Mouse (Mus musculus) neural tube, embryonic 14.5 days (tissue): ENCODE measurements around the gene Exoc6. TPM values are rescaled to one million over a fixed set of nuclear protein-coding genes. Genes with fewer than 3 reads are reported as not detected.
A peak's percentile ranks its signal among the peaks of the same experiment; 100 is the strongest.

Experiments
- ATAC-seq: fragments of 200-750 bp; cut with Nextera tagmentation; 2 replicates; pipeline ENCODE4 v1.8.0; 2017; ENCODE audit warnings: low read depth, mild to moderate bottlenecking, moderate TSS enrichment, moderate library complexity
- H3K27ac ChIP-seq: fragments of 300-500 bp; sonication (generic); 2 replicates; pipeline ENCODE4 v1.5.1; 2014; ENCODE audit warnings: low read depth, mild to moderate bottlenecking, control low read depth, low read length, moderate library complexity, mixed read lengths
- H3K27me3 ChIP-seq: fragments of 300-500 bp; sonication (generic); 2 replicates; pipeline ENCODE4 v1.6.1; 2014; ENCODE audit warnings: low read length; ENCODE audit not compliant: control insufficient read depth, insufficient read depth
- H3K36me3 ChIP-seq: fragments of 300-500 bp; sonication (generic); 2 replicates; pipeline ENCODE4 v1.6.1; 2014; ENCODE audit warnings: low read length, mixed read lengths; ENCODE audit not compliant: control insufficient read depth, insufficient read depth
- H3K4me1 ChIP-seq: fragments of 300-500 bp; sonication (generic); 2 replicates; pipeline ENCODE4 v1.6.1; 2014; ENCODE audit warnings: low read length; ENCODE audit not compliant: control insufficient read depth, insufficient read depth
- H3K4me2 ChIP-seq: fragments of 300-500 bp; sonication (generic); 2 replicates; pipeline ENCODE4 v1.6.1; 2014; ENCODE audit warnings: mild to moderate bottlenecking, low read depth, low read length, control low read depth
- H3K4me3 ChIP-seq: fragments of 300-500 bp; sonication (generic); 2 replicates; pipeline ENCODE4 v1.5.1; 2014; ENCODE audit warnings: low read depth, low read length, control low read depth, mixed read lengths
- H3K9ac ChIP-seq: fragments of 300-500 bp; sonication (generic); replicated peaks from 2 replicates; pipeline ENCODE4 v1.6.1; 2014; ENCODE audit warnings: low read depth, mild to moderate bottlenecking, control low read depth, low read length, mixed read lengths
- H3K9me3 ChIP-seq: fragments of 300-500 bp; sonication (generic); 2 replicates; pipeline ENCODE4 v1.6.1; 2016; ENCODE audit warnings: low read length; ENCODE audit not compliant: control insufficient read depth
- WGBS: fragments of 180-500 bp; shearing (Covaris S2); extraction: QIAGEN DNeasy Blood & Tissue Kit; methylation state at CpG from one replicate; pipeline ENCODE4 v1.1.7; 2014; 5-methylcytosine and 5-hydroxymethylcytosine counted together
- polyA plus RNA-seq: library from polyadenylated mRNA; unstranded; fragments of >200 nt; fragmentation: Nextera tagmentation; extraction: Ambion mirVana; gene quantifications from 2 replicates; pipeline ENCODE4 v1.2.1, GENCODE M21; 2014

The Exoc6 gene
- polyA plus RNA-seq, 1 experiment from 2014 or later, result 26.5 TPM

DNA sequence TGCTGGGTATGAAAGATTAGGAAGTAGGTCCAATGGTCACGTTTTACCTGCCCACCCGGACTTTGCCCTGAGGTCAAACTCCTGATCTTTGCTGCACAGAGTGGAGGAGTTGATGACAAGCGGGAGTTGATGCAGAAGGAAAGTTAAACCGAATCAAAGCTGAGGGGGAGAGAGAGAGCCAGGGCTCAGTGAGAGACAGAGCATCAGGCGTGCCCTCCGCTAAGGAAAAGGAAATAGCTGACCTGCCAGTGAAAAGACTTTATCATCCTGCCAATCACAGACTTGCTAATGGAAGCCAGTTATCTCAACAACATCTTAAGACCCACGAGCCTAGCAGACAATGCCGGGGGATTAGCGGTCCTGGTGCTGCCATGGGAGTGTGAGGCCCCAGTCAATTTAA lies 106.2 kb downstream of the Exoc6 start:
- Histone ChIP-seq H3K27me3 (no peaks in the 10 kb centered on the region), H3K4me3 (no peak overlapping the region), H3K27ac (no peak overlapping the region), H3K4me1 (no peaks in the 10 kb centered on the region), H3K36me3 (no peaks in the 10 kb centered on the region), H3K9ac (no peak overlapping the region), H3K9me3 (no peaks in the 10 kb centered on the region), H3K4me2 (no peak overlapping the region)
- no peak for ATAC-seq
- 19% methylated on average over 9 of the region's 9 CpGs for WGBS

DNA sequence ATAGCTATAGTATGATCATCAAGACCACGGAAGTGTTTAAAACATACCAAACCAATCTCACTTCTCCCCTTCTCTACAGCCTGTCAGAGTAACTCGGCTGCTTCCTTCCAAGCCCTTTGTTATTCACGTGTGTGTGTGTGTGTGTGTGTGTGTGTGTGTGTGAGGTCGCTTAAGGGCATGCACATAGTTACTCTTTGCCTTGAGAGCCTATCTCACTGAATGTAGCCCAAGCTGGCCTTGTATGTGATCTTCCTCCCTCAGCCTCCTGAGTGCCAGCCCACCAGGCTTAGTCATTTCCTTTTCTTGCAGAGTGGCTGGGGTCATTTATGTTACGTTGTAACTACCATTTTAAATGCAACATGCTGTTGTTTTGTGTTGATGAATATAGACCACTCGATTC lies 115.0 kb downstream of the Exoc6 start:
- Histone ChIP-seq H3K36me3 (no peaks in the 10 kb centered on the region), H3K9ac (no peak overlapping the region), H3K9me3 (no peaks in the 10 kb centered on the region), H3K4me1 (no peaks in the 10 kb centered on the region), H3K4me3 (no peak overlapping the region), H3K4me2 (no peak overlapping the region), H3K27ac (no peak overlapping the region), H3K27me3 (no peaks in the 10 kb centered on the region)
- 71% methylated on average over 6 of the region's 6 CpGs for WGBS
- no peak for ATAC-seq

DNA sequence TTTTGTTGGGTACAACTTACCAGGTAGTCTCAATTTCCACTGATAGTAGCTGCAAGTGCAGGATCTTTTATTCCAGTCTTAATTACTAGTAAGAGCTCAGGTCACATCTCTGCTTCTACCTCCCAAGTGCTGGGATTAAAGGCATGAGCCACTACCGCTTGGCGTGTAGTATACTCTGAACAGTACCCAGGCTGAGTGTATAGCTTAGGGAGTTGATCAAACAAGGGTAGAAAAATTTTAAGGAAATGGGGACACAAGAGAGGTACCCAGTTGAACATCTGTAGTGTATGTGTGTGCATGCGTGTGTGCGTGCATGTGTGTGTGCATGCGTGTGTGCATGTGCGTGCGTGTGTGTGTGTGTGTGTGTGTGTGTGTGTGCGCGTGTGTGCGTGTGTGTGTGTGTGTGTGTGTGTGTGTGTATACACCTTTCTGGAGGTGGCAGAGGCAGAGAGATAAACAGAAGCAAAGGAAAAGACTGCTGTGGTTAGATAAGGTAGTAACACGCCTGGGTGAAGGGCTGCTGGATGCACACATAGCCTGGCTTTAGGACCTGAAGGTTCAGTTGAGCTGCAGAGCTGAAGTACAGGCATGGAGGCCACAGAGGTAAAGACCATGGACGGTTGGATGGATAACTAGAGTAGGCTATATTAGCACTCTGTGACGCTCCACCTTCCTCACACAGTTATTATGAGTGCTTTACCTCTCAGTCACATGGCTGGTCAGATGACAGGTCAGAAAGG lies 117.8 kb downstream of the Exoc6 start:
- ATAC-seq, result no peak

DNA sequence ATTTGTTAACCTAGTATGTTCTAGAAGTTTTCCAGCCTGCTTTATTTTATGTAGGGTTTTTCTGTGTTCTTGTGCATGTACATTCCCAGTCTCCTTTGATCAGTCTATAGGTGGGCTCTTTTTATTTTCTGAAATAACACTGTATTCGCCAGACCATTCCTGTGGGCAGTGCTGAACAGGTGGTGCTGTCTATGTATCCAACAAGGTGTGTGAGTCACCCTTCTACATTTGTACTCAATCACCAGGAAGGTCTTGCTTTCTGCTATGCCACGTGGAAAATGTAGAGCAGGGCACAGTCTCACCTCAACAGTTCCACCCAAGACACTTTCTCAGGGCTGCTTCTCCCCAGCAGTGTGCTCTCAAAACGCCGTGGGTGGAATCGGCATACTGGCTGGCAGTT lies 118.4 kb downstream of the Exoc6 start:
- no peak overlapping the region for H3K27ac ChIP-seq
- no peak overlapping the region for H3K9ac ChIP-seq
- ATAC-seq, result no peak
- no peak overlapping the region for H3K4me3 ChIP-seq
- H3K9me3 ChIP-seq, result no peaks in the 10 kb centered on the region
- H3K4me1 ChIP-seq, result no peaks in the 10 kb centered on the region
- no peaks in the 10 kb centered on the region for H3K36me3 ChIP-seq
- H3K4me2 ChIP-seq, result no peak overlapping the region
- H3K27me3 ChIP-seq, result no peaks in the 10 kb centered on the region
- 91% methylated on average over 5 of the region's 5 CpGs for WGBS

More for the DNA sequence above, 117.8 kb downstream of the Exoc6 start:
- WGBS, result 69% methylated on average over 13 of the region's 13 CpGs
- H3K27ac ChIP-seq, result no peak overlapping the region
- H3K4me2 ChIP-seq, result no peak overlapping the region
- no peaks in the 10 kb centered on the region for H3K36me3 ChIP-seq
- no peak overlapping the region for H3K4me3 ChIP-seq
- no peaks in the 10 kb centered on the region for H3K27me3 ChIP-seq
- no peaks in the 10 kb centered on the region for H3K4me1 ChIP-seq
- no peaks in the 10 kb centered on the region for H3K9me3 ChIP-seq
- no peak overlapping the region for H3K9ac ChIP-seq

DNA sequence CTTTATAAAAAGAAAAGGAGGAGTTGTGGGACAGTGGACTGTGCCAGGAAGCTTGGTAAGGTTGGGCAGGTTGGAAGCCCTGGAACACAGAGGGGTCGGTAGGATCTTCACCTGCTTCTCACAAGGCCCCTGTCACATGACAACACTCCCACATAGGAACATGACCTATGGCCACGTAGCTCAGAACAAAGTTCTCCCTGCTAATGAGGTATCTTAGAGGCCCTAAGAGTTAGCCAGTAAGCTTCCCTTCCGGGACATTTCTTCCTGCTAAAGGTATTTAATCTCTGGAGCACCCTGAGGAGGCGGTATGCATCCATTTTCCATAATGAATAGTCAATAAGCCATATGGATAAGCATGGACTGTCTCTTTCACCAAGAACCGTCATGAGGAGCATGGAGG lies 119.3 kb downstream of the Exoc6 start:
- WGBS, result 85% methylated on average over 5 of the region's 5 CpGs
- Histone ChIP-seq H3K4me3 (no peak overlapping the region), H3K4me2 (no peak overlapping the region), H3K9me3 (no peaks in the 10 kb centered on the region), H3K4me1 (no peaks in the 10 kb centered on the region), H3K27ac (no peak overlapping the region), H3K27me3 (no peaks in the 10 kb centered on the region), H3K9ac (no peak overlapping the region), H3K36me3 (no peaks in the 10 kb centered on the region)
- no peak for ATAC-seq

DNA sequence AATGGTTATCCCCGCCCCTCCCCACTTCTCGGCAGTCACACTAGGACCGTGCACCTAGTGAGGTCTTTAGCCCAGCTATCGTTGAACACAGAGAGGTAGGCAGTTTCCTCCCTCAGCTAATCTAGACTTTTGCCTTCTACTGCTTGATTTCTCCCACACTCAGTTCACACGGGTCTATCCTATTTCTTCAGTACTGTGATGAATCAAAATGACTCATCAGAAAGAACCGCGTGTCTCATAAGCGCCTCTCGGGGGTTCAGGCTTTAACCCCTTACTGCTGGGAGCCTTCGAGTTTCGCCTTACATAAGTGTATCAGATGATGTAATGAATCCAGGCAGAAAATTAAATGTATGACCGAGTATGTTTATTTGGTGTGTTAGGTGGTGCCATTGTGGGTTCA lies 123.2 kb downstream of the Exoc6 start:
- H3K4me3 ChIP-seq, result no peak overlapping the region
- 73% methylated on average over 12 of the region's 12 CpGs for WGBS
- no peaks in the 10 kb centered on the region for H3K9me3 ChIP-seq
- no peak overlapping the region for H3K9ac ChIP-seq
- ATAC-seq, result no peak
- no peaks in the 10 kb centered on the region for H3K27me3 ChIP-seq
- no peak overlapping the region for H3K27ac ChIP-seq
- H3K4me1 ChIP-seq, result no peaks in the 10 kb centered on the region
- no peaks in the 10 kb centered on the region for H3K36me3 ChIP-seq
- no peak overlapping the region for H3K4me2 ChIP-seq

DNA sequence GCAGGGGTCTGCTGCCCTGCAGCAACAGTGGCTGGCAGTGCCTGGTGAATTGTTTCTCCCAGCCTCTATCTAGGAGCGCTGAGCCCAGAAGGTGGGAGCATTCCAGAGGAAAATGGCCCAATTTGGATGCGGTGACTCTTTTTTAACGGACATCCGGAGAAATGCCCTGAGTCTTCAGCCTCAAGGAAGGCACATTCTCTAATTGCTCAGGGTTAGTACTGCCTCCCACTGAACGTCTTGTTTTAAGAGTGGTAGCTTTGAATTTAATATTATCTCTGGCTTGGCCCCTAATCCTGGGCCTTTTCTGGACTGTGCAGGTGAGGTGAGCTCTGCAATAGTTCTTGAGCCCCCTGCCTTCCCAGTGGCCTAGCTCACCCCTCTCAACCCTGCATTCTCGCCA lies 135.1 kb downstream of the Exoc6 start, which contains the start of gene Cyp26c1:
Gene Cyp26c1 (plus strand): TSS at position 301 of the 400 bp plus-strand sequence.
- no peaks in the 10 kb centered on the region for H3K9me3 ChIP-seq
- no peak within 1 kb of the TSS for H3K4me3 ChIP-seq
- no peak within 1 kb of the TSS for H3K27ac ChIP-seq
- peaks cover 75% of the 10 kb centered on the region for H3K27me3 ChIP-seq
- 5% methylated on average over 6 of the region's 6 CpGs for WGBS
- no peak within 1 kb of the TSS for H3K9ac ChIP-seq
- ATAC-seq, result no peak
- H3K4me2 ChIP-seq, result no peak within 1 kb of the TSS
- H3K4me1 ChIP-seq, result no peaks in the 10 kb centered on the region; the same call in 1 of the 2 replicates
- H3K36me3 ChIP-seq, result no peaks in the 10 kb centered on the region

DNA sequence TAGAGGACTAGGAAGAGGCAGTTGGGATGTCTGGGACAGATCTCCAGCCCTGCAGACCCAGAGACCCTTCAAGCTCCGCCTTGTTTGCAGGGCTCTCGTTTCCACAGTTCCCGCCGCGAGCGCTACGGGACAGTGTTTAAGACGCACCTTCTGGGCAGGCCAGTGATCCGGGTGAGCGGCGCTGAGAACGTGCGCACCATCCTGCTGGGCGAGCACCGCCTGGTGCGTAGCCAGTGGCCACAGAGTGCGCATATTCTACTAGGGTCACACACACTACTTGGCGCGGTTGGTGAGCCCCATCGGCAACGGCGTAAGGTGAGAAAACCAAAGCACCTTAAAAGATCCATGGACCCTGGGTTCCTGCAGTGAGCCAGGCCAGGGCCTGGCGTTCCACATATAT lies 136.1 kb downstream of the Exoc6 start:
- Histone ChIP-seq H3K27me3 (peaks cover 83% of the 10 kb centered on the region), H3K4me1 (peaks cover 4% of the 10 kb centered on the region; the same call in 1 of the 2 replicates), H3K27ac (no peak overlapping the region), H3K9me3 (no peaks in the 10 kb centered on the region), H3K36me3 (no peaks in the 10 kb centered on the region), H3K4me3 (no peak overlapping the region), H3K4me2 (no peak overlapping the region), H3K9ac (no peak overlapping the region)
- 3% methylated on average over 23 of the region's 23 CpGs for WGBS
- ATAC-seq, result no peak

DNA sequence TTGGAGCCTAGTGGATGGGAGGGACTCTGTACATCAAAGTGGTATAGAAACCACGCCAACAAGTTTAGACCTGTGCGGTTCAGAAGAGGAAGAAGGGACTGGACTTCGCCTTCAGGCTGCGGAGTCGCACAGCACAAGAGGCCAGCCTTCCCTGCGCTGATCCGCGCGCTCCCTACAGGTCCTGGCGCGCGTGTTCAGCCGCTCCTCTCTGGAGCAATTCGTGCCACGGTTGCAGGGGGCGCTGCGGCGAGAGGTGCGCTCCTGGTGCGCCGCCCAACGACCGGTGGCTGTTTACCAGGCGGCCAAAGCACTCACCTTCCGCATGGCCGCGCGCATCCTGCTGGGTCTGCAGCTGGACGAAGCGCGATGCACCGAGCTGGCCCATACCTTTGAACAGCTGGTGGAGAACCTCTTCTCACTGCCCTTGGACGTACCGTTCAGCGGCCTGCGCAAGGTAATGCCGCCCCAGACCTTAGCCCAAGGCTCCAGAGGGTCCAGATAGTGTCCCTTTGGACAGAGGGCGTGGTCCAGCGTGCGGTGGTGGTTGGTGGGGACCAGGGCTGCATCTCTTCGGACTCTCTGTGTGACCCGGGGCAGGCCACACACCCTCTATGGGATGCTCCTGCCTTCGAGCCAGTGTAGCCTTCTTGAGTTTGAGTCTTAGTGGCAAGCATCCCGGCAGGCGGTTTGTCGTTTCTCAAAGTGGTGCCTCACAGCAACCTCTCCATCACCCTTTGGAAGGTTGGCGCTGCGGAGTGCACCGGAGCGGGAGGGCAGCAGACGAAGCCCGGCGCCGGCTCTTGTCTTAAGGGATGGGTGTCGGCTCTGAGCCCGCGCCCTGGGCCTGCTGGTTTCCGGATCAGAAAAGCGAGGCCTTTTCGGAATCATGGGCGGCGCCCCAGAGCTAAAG lies 137.0 kb downstream of the Exoc6 start:
- Histone ChIP-seq H3K27ac (no peak overlapping the region), H3K4me2 (no peak overlapping the region), H3K9ac (no peak overlapping the region), H3K4me1 (peaks cover 4% of the 10 kb centered on the region; the same call in 1 of the 2 replicates), H3K4me3 (no peak overlapping the region), H3K27me3 (peaks cover 91% of the 10 kb centered on the region), H3K36me3 (no peaks in the 10 kb centered on the region), H3K9me3 (no peaks in the 10 kb centered on the region)
- WGBS, result 1% methylated on average over 61 of the region's 62 CpGs
- peak; percentile 21; the same call in 1 of the 2 replicates for ATAC-seq
